Mouse (Mus musculus) cerebellum, postnatal 4 days (tissue): ENCODE results near the gene Gm20219.
A peak's percentile ranks its signal among the peaks of the same experiment; 100 is the strongest.

ENCODE experiments used
- DNase-seq, 2 experiments: peaks; one replicate each; pipeline ENCODE4 v3.0.0; 2022; ENCODE audit warnings: low spot score in 2 of 2, mixed read lengths in 1 of 2

The Gm20219 gene

DNA sequence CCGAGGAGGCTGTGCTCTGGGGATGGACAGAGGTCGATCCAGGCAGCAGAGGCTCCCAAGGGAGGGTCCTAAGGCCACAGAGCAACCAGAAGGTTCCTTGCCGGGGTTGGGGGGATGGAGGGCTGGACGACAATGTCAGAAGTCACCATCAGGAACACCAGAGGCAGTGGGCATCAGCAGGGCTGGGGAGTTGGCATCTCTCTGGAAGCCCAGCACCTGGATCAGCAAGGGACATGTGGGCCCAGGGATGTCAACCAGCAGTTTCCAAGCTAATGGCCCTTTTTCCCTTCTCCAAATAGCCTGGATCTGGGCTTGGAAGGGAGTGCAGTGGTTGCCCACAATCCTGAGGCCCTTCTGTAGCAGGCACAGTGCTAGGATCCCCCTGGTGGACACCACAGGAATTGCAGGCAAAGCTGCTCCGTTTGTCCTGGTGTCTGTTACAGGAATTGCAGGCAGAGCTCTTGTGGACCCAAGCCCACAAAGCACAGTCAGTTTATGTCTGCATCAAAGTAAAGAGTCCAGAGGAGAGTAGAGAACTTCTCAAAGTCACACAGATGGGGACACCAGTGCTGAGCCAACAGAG lies 1.3 kb downstream of the Gm20219 start:
- DNase-seq = peak; percentile 63 to 80

DNA sequence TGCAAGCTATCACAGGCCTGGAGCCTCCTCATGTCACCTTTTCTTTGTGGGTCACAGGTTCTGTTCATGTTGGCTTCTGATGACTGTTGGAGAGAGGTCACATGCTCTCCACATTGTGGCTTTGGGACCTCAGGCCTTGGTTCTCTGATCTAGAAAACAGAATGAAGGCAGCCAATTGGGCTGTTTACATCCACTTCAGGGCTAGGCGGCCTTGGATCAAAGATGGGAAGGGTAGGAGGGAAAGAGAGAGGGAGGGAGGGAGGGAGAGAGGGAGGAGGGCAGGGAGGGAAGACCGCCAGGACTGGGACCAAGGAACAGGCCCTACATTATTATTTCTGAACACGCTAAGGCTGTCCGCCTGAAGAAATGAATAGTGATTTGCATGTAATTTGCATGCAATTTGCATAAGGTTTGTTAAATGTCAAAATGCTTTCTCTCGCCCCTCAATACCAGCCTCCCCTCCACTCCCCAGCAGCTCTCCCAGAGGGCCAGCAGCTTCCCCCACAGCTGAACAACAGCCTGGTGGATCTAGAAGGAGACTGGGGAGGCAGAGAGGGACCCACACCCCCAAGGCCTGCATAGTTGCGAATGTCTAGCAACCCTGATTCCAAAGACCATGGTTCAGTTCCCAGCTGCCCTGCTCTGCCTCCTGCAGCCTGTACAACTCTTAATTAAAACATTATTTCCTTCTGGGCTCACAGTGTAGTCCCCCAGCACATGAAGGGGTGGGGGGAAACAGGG lies 2.2 kb downstream of the Gm20219 start:
- peak in 1 of 2 experiments; percentile 19 for DNase-seq

DNA sequence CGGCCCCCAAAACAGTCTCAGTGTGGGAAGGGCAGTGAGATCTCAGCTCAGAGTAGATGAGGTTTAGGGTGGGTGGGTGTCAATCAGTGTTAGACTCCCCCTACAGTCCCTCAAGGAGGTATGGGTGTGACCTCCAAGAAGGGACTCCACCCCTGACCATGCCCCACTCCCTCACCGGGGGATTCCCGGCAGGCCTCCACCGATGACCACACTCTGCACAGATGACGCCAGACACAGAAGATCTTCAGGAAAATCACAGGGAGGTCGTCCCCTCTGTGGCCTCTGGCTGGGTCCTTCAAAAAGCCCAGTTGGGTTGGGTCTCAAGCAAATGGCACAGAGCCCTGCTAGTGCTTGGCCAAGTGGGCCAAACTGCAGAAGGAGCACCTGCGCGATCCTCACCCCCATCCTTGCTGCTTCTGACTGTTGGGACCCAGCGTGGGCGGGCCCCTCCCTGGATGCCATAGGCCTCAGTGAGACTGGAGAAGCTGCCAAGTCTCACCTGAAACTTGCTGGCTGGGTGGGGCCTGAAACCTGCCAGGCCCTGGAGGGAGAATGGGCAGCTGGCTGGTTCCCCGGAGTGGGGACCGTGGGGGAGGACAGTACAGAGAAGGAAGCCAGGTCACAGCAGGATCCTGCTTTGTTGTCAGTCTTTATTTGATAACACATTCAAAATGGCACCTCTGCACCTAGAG lies 3.3 kb downstream of the Gm20219 start:
- peak; percentile 14 to 17 for DNase-seq

DNA sequence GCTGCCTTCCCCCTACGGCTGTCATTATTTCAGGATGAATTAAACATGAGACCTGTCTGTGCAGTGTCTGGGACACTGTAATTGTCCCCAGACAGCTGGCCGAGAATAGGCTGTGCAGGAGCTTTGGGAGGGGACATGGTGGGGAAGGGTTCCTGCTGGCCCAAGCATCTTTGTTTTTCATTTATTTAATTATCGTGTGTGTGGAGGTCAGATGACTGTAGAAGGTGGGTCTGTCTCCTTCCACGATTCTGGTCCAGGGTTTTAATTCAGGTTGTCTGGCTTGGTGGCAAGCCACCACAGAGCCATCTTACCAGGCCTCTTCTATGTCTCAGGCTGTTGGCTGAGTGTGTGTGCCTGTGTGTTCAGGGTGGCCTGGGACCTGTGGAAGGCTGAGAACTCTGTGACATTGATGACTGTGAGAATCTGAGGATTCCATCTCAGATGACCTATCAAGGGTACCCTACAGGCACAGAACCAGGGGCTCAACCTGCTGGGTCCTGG lies 5.5 kb downstream of the Gm20219 start:
- DNase-seq = no peak

DNA sequence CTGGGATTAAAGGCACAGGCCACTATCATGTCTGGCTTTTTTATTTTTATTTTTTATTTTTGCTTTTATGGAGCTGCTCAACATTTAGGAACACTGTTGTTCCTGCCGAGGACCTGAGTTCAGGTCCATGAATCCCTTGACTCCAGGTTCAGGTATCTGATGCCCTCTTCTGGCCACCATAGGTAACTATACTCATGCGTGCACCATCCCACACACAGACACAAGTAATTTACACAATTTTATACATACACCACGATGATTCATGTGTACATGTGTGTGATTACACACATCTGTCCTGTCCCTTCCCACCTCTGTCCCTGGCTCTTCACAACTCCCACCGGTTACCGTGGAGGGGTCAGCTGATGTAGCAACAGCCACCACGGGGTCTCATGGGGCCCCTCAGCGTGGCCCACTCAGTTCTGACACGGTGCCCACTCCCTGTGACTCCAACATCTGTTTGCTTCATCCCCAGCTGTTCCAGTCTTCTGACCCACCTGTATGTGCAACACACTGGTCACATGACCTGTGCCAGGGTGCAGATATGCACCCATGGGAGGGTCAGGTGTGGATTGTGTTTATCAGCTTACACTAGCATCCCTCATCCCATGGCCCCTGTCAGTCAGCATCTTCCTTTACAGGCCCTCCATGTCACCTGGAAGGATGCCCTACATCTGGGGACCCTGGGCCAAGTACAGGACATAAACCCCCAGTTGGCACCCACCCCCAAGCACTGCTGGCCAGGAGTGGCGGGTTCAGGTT lies 6.2 kb downstream of the Gm20219 start:
- DNase-seq = peak in 1 of 2 experiments; percentile 12

DNA sequence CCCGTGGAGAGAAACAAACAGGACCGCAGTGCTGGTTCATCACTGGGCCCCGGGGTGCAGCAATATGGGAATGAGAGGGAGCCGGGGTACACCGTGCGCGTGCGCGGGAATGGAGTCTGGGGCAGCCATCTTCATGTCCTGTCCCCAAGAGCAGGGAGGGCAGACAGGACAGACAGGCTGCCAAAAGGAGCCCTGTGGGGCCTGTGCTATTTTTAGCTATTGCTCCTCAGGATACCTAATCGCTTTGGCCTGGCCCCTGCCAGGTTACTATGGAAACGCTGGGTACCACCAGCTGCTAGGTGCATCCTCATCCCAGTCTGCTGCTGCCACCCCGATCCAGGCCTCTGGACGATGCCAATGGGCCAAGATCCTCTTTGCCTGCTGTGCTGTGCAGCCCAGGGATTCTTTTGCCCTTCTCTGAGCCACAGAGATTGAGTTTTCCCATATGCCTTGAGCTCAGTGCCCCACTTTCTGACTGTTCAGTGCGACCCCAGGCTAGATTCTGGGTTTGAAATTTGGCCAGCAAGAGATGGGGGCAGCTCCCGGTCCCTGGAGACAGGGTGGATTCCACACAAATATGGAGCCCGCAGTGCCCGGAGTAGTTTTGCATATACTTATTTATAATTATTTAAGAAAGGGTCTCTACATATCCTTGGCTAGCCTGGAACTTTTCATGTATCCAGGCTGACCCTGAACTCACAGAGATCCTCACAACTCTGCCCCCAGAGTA lies 6.9 kb downstream of the Gm20219 start:
- DNase-seq = peak in 1 of 2 experiments; percentile 77

DNA sequence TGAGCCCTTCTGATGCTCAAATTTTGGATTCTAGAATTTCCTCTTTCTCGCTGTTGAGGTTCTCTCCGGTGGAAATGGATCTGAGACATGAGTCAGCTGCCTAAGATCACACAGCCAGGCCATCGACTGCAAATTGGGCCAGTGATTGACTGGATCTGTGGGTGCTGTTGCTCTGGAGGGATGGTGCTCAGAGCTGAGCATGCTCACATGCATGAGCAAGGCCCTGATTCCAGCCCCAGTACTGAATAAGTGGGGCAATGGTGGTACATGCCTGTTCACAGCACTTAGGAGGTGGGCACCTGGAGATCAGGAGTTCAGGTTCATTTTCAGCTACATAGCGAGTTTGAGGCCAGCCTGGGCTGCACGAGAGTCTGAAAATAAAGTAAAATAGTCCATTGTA lies 7.6 kb downstream of the Gm20219 start:
- no peak for DNase-seq

DNA sequence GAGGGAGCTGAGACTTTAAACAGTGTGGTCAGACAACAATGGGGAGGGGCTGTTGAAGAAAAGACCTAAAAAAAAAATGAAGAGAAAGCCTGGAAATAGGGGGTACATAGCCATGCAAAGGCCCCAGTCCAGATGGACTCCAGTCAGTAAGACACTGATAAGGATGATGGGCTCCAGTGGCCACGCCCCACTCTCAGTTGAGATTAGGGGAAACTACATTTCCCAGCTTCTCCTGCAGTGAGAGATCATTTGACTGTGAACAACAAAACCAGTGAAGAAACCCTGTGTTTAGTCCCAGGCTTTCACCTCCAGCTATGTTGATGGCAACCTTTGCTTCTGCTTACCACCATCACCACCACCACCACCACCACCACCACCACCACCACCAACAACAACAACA lies 8.2 kb downstream of the Gm20219 start:
- DNase-seq = no peak

DNA sequence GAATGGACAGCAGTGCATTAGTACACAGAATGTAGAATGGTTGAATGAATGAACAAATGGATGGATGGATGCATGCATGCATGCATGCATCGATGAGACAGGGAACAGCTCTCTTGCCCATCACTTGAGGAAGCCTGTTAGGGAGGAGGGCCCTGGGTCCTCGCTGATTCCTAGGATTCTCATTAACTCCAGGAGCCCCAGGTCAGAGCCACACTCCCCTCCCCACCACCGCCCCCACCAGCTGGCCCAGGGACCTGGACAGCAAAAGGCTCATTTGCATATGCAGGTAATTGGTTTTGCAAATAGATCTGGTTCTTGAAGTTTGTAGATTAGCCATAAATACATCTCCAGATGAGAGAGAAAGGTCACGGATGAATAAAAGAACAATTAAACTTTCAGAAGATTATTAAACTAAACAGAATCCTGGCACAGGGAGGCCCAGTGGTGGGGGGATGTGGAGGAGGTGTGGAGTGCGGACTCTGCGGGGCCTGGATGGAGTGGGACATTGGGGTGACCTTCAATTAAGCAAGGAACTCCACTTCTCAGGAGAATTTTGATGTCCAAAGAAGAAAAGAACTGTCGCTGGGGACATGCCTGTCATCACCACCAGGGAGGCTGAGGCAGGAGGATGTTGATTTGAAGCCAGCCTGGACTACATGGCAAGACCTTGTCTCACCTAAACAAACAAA lies 9.3 kb downstream of the Gm20219 start:
- no peak for DNase-seq

DNA sequence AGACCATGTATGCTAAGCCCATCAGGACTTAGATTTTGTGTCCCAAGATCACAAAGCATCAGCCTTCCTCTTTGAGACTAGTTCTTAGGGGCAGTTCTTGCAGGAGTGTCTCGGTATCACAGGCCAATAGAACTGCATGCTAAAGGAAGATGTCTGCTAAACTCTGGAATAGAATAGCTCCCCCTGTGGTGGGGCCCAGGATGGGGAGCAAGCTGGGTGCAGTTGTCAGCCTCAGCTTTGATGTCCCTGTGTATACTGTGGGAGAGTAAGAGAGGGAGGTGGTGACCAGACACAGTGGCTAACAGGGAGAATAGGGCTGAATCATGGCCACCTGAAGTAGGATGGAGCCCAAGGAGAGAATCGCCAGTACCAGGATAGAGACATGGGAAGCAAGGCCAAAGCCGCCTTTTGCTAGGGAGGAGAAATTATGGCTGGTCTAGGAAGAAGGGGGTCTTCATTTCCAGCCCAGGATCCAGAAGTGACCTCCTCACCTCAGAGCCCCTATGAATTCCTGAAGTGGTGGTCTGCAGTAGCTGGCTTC lies 10.4 kb downstream of the Gm20219 start:
- DNase-seq = no peak

DNA sequence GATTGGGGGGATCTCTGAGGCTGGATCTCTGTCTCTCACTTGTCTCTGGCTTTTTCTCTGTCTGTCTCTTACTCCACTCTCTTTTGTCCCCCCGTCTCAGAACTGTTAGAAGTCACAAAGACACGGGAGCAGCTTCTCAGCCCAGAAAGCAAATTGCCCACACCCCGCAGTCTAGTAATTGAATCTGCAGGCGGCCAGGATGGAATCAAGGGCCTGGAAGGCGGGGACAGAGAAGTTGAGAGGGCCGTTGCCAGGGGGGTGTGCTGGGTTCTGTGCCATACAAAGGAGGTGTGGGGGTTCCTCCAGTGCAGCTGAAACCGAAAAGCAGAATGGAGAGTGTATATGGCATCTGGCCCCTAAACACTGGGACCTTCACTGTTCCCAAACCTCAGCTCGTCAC lies 11.5 kb downstream of the Gm20219 start:
- no peak for DNase-seq

DNA sequence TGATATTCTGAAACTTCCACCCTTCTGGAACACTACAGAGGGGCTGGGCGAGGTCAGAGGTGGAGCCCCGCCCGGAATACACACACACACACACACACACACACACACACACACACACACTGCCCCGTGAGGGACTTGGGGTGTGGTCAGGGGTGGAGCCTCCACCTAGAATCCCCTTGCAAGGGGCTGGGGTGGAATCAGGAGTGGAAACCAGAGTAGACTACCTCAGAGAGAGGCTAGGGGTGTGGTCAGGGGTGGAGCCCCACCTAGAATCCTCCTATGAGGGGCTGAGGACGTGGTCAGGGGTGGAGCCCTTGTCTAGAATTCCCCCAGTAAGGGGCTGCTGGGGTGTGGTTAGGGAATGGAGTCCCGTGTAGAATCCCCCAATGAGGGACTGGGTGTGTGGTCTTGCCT lies 13.6 kb downstream of the Gm20219 start:
- DNase-seq = no peak

DNA sequence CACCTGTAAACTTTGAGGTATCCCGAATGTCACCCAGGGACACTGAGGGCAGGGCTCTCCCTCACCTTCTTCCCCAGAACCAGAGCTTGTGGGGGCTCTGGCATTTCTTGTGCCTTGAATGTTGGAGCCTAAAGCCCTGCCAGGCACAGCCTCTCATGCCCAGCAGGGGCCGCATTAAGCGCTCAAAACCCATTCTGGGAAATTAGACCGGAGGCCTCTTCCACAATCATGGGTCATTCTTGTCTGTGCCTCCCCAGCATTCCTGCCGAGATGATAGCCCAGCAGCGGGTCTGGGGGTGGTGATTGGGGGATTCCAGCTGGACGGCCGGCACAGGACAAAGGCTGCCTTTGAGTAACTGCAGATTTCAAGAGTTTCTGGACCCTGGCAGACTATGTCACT lies 16.3 kb downstream of the Gm20219 start:
- DNase-seq = peak in 1 of 2 experiments; percentile 63

DNA sequence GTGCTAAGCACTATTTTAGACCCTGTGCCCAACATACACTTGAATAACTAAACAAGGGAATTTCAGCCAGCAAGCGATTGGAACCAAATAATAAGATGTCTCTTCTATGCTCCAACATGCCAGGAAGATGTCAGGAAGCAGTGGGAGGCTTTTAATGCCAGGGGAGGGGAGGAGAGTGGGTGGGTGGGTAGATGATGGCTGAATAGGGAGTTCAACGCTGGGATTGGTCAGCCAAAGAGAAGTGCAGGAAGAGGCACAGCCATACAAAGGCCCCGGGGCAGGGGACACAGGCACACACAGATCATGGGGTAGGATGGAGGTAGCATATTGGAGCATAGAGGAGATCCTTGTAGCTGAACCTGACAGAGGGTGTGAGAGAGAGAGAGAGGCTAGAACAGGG lies 17.3 kb downstream of the Gm20219 start:
- DNase-seq = no peak

DNA sequence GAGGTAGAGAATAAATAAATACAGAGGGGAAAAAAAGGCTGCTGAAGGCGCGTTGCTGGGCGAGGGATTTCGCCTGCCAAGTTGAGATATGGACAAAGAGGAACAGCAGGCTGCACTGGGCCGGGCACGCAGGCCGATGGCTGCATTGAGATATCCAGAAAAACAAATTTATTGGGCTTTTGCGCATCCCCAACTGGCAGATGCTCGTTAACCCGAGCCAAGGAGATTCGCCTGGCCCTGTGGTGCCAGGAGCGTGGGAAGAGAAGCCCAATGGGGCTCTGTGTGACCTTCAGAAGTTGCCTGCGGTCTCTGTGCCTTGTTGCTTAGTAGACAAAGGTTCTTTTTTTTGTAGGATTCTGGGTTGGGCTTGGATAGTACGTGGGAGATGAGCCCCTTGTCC lies 18.0 kb downstream of the Gm20219 start:
- no peak for DNase-seq

DNA sequence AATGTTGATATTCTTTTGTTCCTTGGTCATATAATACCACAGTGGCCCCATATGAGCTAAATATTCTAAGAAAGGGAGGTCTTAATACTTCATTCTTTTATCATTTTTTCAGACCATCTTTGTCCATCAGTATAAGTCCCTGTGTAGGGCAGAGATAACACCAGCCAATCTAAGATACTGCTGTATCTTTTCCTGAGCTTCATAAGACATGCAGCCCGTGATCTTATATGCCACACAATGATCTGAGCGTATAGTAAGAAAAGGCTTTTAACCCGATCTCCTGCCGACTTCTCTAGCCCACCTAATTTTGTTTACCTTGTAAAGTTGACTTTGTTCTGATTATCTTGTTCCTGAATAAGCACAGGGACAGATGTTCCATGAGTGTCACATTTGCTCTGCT lies 29.2 kb downstream of the Gm20219 start:
- DNase-seq = no peak

DNA sequence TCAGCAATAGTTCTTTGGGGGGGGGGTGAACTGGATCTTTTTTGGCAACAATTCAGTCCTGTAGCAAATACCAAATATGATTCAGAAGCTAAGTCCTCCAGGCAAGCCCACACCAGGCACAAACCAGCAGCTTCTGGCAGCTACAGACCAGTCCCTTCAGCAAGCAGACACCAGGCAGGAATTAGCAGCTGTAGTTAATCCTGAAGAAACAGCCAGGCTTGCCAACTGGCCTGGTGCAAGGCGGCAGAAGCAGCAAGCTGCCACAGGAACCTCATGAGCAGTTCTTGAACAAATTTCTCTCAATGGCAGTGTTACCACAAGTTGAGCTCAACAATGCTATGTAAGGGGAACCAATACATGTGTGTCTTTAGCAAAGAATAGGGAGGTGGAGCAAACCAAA lies 31.4 kb downstream of the Gm20219 start:
- no peak for DNase-seq

DNA sequence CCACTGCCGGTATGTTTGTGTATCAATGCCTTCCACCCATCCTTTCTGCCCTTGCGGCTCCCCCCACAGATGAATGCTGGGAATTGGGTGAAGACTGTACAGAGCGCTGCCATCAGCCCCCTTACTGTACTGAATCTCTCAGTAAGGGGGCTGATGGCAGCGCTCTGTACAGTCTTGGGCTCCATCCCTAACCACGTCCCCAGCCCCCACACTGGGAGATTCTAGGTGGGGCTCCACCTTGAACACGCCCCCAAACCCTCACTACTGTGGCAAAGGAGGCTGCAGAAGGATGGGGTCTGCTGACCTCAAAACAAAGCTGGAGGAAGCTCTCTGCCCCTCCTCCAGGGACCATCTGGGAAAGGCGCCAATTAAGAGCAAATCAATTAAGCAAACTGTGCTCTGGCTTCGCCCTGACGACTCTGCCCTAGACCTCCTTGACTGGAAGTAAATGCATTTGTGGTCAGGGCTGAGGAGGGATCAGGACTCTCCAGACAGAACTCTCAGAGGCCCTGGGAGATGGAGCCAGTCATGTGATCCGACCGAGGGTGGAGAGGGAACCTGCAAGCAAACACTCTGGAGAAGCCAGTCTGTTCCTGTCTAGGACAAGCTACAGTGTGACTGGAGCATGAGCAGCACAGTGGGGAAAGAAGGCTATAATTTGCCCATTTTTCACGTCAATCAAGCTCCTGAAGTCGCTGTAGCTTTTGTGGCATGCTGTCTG lies 38.3 kb downstream of the Gm20219 start:
- peak in 1 of 2 experiments; percentile 70 for DNase-seq

DNA sequence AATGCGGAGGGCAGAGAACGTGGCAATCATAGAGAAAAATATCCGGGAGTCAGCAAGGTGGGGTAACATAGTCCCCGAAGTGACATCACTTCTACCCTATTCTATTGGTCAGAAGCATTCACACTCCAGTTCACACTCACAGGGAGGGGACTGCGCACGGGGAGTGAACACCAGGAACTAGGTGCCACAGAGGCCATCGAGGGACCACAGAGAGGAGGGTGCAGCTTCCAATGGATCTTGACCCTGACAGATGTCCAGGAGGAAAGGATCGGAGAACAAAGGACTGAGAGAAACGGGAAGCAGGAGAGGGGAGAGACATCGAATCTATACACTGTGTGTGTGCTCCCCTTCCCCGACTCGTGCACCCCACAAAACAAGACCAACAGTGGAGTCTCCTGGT lies 39.3 kb downstream of the Gm20219 start:
- DNase-seq = no peak

DNA sequence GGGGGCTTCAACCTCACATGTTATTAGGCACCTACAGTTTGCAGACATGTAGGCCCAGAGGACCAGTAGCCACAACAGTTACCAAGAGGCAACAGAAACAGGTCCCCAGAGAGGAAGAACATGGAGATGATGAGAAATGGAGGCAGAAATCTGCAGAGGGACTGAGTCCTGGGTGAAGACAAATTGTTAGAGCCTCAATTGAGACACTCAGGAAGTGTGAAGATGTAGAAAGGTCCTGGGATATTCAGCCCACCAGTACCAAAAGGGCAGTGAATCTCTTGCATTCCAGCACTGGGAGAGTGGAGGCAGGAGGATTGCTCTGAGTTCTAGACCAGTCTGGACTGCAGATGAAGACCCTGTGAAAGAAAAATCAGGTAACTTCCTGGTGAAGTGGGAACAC lies 39.9 kb downstream of the Gm20219 start:
- no peak for DNase-seq
